Mouse (Mus musculus) limb, embryonic 11.5 days (tissue): ENCODE data around the gene Eno2. TPM values are rescaled to one million over a fixed set of nuclear protein-coding genes. Genes with fewer than 3 reads are reported as not detected.
A peak's percentile ranks its signal among the peaks of the same experiment; 100 is the strongest.

Experiments
- ATAC-seq: fragments of 200-750 bp; cut with Nextera tagmentation; 2 replicates; pipeline ENCODE4 v1.8.0; 2017; ENCODE audit warnings: low read depth; ENCODE audit not compliant: insufficient number of reproducible peaks, low FRiP score, low TSS enrichment
- DNase-seq: peaks from one replicate; pipeline ENCODE4 v3.0.0-alpha.2; 2015; ENCODE audit warnings: low spot score
- H3K27ac ChIP-seq: fragments of 300-500 bp; sonication (generic); replicated peaks from 2 replicates; pipeline ENCODE4 v1.5.1; 2014; ENCODE audit warnings: low read depth, mild to moderate bottlenecking, low read length
- H3K27me3 ChIP-seq: fragments of 300-500 bp; sonication (generic); 2 replicates; pipeline ENCODE4 v1.6.1; 2014; ENCODE audit warnings: mild to moderate bottlenecking, low read length, mixed read lengths; ENCODE audit not compliant: control insufficient read depth, insufficient read depth
- H3K36me3 ChIP-seq: fragments of 300-500 bp; sonication (generic); 2 replicates; pipeline ENCODE4 v1.6.1; 2014; ENCODE audit warnings: mild to moderate bottlenecking, low read length, moderate library complexity, mixed read lengths; ENCODE audit not compliant: control insufficient read depth, insufficient read depth
- H3K4me1 ChIP-seq: fragments of 300-500 bp; sonication (generic); 2 replicates; pipeline ENCODE4 v1.6.1; 2014; ENCODE audit warnings: low read length, mixed read lengths; ENCODE audit not compliant: control insufficient read depth, insufficient read depth
- H3K4me2 ChIP-seq: fragments of 300-500 bp; sonication (generic); 2 replicates; pipeline ENCODE4 v1.6.1; 2014; ENCODE audit warnings: low read depth, mild to moderate bottlenecking, moderate library complexity; ENCODE audit not compliant: severe bottlenecking
- H3K4me3 ChIP-seq: fragments of 300-500 bp; sonication (generic); 2 replicates; pipeline ENCODE4 v1.5.1; 2014; ENCODE audit warnings: low read depth, low read length
- H3K9ac ChIP-seq: fragments of 300-500 bp; sonication (generic); 2 replicates; pipeline ENCODE4 v1.6.1; 2014; ENCODE audit warnings: mild to moderate bottlenecking, low read length
- H3K9me3 ChIP-seq: fragments of 300-500 bp; sonication (generic); 2 replicates; pipeline ENCODE4 v1.6.1; 2016; ENCODE audit warnings: low read length; ENCODE audit not compliant: control insufficient read depth
- WGBS: fragments of 180-500 bp; shearing (Covaris S2); extraction: QIAGEN DNeasy Blood & Tissue Kit; methylation state at CpG from one replicate; pipeline ENCODE4 v1.1.7; 2014; 5-methylcytosine and 5-hydroxymethylcytosine counted together
- polyA plus RNA-seq: library from polyadenylated mRNA; unstranded; fragments of >200 nt; fragmentation: Nextera tagmentation; extraction: Ambion mirVana; gene quantifications from 2 replicates; pipeline ENCODE4 v1.2.1, GENCODE M21; 2014

Gene Eno2
- polyA plus RNA-seq, 1 experiment from 2014 or later = 3.0 TPM

GRCm38 (mm10) chr6:124742839-124743514, 26.5 kb downstream of the Eno2 start:
- DNase-seq = no peak
- H3K36me3 ChIP-seq = peaks cover 21% of the 10 kb centered on the region
- 91% methylated on average over 13 of the region's 15 CpGs for WGBS
- H3K4me1 ChIP-seq = peaks cover 25% of the 10 kb centered on the region
- no peak overlapping the region for H3K4me2 ChIP-seq
- no peak overlapping the region for H3K27ac ChIP-seq
- no peak overlapping the region for H3K4me3 ChIP-seq
- no peaks in the 10 kb centered on the region for H3K9me3 ChIP-seq
- no peak overlapping the region for H3K9ac ChIP-seq
- no peak for ATAC-seq
- H3K27me3 ChIP-seq = no peaks in the 10 kb centered on the region

DNA sequence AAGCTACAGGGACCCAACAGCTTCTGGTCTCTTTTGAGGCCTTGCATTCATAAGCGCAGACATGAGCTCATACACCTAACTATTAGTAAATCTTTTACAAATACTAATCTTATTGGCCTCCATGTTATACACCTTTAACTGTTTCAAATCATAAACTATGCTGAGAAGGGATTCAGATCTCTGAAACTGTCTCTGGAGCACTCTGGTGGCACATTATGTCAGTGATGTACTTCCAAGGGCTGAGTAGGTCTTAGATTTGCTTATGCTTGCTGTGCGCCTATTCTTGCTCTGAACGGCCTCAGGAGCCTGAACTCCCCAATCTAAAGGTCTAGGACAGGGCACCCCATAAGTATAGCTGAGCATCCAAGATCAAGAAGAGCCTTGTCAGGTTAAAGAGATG, 27.6 kb downstream of the Eno2 start:
- Histone ChIP-seq H3K9me3 (no peaks in the 10 kb centered on the region), H3K36me3 (peaks cover 12% of the 10 kb centered on the region), H3K4me3 (peak overlapping the region; percentile 67; the same call in 1 of the 2 replicates), H3K4me2 (peak overlapping the region; percentile 80), H3K4me1 (peaks cover 21% of the 10 kb centered on the region), H3K9ac (no peak overlapping the region), H3K27me3 (no peaks in the 10 kb centered on the region), H3K27ac (peak overlapping the region; percentile 99; the same call in 1 of the 2 replicates)
- ATAC-seq (no peak), DNase-seq (no peak)
- WGBS = 74% methylated on average over 3 of the region's 3 CpGs

DNA sequence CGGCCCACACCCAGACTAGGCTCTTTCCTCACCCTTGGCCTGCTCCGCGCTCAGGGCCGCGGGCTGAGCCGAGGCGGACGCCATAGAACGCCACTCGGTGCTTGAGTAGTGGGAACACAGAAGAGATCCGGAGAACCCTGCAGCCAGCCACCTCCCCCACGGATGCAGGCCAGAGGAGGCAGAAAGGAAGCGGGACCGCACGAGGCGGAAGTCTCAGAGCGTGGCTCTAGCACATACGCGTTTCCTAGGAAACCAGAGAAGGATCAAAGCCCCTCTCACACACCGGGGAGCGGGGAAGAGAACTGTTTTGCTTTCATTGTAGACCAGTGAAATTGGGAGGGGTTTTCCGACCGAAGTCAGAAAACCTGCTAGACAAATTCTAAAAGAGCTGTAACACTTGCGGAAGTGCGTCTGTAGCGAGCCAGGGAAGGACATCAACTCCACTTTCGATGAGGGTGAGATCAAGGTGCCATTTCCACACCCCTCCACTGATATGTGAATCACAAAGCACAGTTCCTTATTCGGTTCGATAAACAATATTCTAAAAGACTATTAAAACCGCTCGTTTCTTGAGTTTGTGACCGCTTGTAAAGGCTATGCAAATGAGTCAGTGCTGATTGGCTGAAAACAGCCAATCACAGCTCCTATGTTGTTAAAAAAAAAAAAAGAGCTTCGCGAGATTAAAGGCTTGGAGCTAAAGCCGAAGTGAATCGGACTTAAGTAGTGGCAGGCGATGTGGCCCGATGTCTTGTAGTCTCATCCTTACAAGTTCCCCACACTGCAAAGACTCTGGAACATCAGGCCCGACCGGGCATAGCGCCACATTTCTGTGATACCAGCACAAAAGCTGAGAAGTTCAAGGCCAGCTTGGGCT, 28.3 kb downstream of the Eno2 start, which contains the start of gene Grcc10:
Grcc10 (minus strand) TSS at position 487 of the 874 bp plus-strand sequence.
- peak within 1 kb of the TSS; percentile 80 for H3K4me2 ChIP-seq
- peak within 1 kb of the TSS; percentile 95 for H3K9ac ChIP-seq
- under 1% methylated on average over 41 of the region's 41 CpGs for WGBS
- peak; percentile 85 for ATAC-seq
- H3K27me3 ChIP-seq = no peaks in the 10 kb centered on the region
- peak within 1 kb of the TSS; percentile 99 for H3K27ac ChIP-seq
- peak within 1 kb of the TSS; percentile 67 for H3K4me3 ChIP-seq
- H3K9me3 ChIP-seq = no peaks in the 10 kb centered on the region
- peaks cover 14% of the 10 kb centered on the region for H3K4me1 ChIP-seq
- DNase-seq = peak; percentile 94
- H3K36me3 ChIP-seq = peaks cover 11% of the 10 kb centered on the region

GRCm38 (mm10) chr6:124740211-124740887, 29.1 kb downstream of the Eno2 start:
- ATAC-seq = peak; percentile 8; the same call in 1 of the 2 replicates
- WGBS = under 1% methylated on average over 29 of the region's 29 CpGs
- no peaks in the 10 kb centered on the region for H3K9me3 ChIP-seq
- H3K4me1 ChIP-seq = peaks cover 10% of the 10 kb centered on the region
- H3K27me3 ChIP-seq = no peaks in the 10 kb centered on the region
- H3K27ac ChIP-seq = peak overlapping the region; percentile 99
- peak overlapping the region; percentile 80 for H3K4me2 ChIP-seq
- H3K36me3 ChIP-seq = peaks cover 11% of the 10 kb centered on the region
- DNase-seq = no peak
- peak overlapping the region; percentile 95 for H3K9ac ChIP-seq
- peak overlapping the region; percentile 67 for H3K4me3 ChIP-seq

GRCm38 (mm10) chr6:124739231-124739796, 30.2 kb downstream of the Eno2 start:
- WGBS = 86% methylated on average over 10 of the region's 10 CpGs
- H3K9me3 ChIP-seq = no peaks in the 10 kb centered on the region
- no peak overlapping the region for H3K4me3 ChIP-seq
- H3K4me2 ChIP-seq = no peak overlapping the region
- no peak overlapping the region for H3K9ac ChIP-seq
- ATAC-seq = no peak
- peaks cover 2% of the 10 kb centered on the region; the same call in 1 of the 2 replicates for H3K4me1 ChIP-seq
- H3K27ac ChIP-seq = no peak overlapping the region
- no peaks in the 10 kb centered on the region for H3K27me3 ChIP-seq
- DNase-seq = no peak
- peaks cover 4% of the 10 kb centered on the region; the same call in 1 of the 2 replicates for H3K36me3 ChIP-seq

DNA sequence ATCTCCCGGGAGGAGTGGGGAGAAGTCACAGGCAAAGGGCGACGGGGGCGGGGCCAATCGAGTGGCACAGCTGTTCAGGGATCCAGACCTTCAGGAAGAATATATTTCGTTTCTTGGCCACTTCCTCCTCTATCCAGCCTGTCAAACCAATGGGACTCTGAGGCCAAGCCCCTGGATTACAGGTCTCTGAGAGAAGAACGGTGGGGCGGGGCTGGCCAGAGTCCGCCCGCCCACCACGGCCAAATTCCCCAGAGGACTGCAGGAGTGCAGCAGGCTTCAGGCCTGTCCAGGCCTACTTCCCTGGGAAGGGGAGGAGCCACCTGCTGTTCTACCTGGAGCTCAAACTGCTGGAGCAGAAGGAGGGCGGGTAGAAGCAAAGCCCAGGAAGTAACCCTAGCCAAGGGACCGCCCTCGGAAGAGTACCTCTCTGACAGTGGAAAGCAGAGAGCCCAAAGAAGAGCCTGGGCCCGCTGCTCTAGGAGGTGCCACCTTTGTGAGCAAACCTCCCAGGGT, 30.9 kb downstream of the Eno2 start, which contains the start of gene Ptpn6:
Ptpn6 (minus strand) TSS at position 204 of the 513 bp plus-strand sequence.
- H3K27ac ChIP-seq = no peak within 1 kb of the TSS
- H3K4me3 ChIP-seq = no peak within 1 kb of the TSS
- ATAC-seq (no peak), DNase-seq (peak; percentile 54)
- 34% methylated on average over 15 of the region's 15 CpGs for WGBS
- H3K9ac ChIP-seq = no peak within 1 kb of the TSS
- H3K4me1 ChIP-seq = peaks cover 2% of the 10 kb centered on the region; the same call in 1 of the 2 replicates
- H3K9me3 ChIP-seq = no peaks in the 10 kb centered on the region
- peaks cover 4% of the 10 kb centered on the region; the same call in 1 of the 2 replicates for H3K36me3 ChIP-seq
- H3K27me3 ChIP-seq = no peaks in the 10 kb centered on the region
- H3K4me2 ChIP-seq = no peak within 1 kb of the TSS

- DNase-seq = no peak
- no peak for ATAC-seq
- no peak overlapping the region for H3K4me3 ChIP-seq
- no peak overlapping the region for H3K4me2 ChIP-seq
- H3K9ac ChIP-seq = no peak overlapping the region
- H3K36me3 ChIP-seq = no peaks in the 10 kb centered on the region
- 92% methylated on average over 11 of the region's 11 CpGs for WGBS
- no peak overlapping the region for H3K27ac ChIP-seq
- no peaks in the 10 kb centered on the region for H3K27me3 ChIP-seq
- H3K4me1 ChIP-seq = peaks cover 11% of the 10 kb centered on the region
- no peaks in the 10 kb centered on the region for H3K9me3 ChIP-seq
Measured at GRCm38 (mm10) chr6:124737040-124737439, 32.4 kb downstream of the Eno2 start.
